Mouse (Mus musculus): Measurements from ENCODE around the gene Rasgrf1.

Rasgrf1 gene

DNA sequence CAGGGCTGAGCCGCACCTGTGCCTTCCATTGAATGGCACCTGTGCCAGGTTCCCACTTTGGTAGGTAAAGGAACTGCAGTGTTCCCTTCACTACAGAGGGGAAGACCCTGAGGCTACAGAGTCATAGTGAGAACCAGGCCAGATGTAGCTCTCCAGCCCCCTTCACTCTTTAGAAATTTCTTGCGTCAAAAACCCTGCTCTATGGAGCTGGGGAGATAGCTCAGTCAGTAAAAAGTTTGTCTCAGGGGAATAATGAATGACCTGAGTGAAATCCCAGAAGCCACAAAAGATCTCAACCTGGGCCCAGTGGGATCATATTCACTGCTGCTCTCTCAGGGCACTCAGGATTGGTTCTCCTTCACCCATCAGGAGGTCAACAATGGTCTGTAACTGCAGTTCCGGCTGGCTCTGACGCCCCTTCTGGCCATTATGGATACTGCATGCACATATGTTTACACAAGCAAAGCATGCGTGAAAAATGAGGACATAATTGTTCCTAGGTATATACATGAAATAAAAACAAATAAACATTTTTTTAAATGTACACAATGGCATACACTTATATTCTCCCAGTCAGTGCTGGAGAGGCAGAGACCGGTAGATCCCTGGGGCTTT is 59.2 kb downstream of the Rasgrf1 start:
- CTCF ChIA-PET: interaction anchor here (0.6 kb wide), 1 partner anchor 59 kb away, joined by 3 read pairs; the partner anchor contains the start of gene Rasgrf1

DNA sequence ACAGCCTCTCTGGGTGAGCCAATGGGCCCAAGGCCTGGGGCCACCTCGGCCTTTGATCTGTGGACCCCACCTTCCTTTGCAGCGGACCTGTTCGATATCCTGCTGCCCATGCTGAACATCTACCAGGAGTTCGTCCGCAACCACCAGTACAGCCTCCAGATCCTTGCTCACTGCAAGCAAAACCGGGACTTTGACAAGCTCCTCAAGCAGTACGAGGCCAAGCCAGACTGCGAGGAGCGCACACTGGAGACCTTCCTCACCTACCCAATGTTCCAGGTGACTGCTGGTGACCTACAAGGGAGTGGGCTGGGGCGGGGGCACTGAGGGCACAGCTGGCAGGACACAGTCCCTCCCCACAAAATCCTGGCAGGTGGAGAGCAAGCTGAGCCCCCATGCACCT is 60.6 kb downstream of the Rasgrf1 start:
- CTCF ChIA-PET: no interaction called here

DNA sequence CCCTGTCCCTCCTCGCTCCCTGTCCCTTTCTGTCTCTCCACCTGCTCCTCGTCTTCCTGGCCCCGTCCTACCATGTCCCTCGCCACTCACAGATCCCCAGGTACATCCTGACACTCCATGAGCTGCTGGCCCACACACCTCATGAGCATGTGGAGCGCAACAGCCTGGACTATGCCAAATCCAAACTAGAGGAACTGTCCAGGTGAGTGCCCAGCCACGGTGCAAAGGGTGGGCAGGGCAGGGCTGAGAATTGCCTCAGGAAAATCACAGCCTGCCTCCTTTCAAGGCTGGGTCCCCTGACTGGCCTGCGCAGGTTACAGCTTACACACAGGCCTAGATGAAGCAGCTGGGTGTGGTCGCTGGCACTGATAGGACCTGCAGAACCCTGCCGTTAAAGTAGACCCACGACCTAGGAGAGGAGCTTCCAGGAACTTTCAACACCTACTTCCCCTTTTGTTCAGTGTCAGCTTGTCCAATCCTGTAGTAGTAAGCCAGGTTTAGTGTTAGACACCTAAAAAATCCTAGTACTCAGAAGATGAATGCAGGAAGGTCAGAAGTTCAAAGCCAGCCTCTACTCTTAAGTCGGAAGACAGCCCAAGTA is 61.3 kb downstream of the Rasgrf1 start:
- CTCF ChIA-PET: no interaction called here

DNA sequence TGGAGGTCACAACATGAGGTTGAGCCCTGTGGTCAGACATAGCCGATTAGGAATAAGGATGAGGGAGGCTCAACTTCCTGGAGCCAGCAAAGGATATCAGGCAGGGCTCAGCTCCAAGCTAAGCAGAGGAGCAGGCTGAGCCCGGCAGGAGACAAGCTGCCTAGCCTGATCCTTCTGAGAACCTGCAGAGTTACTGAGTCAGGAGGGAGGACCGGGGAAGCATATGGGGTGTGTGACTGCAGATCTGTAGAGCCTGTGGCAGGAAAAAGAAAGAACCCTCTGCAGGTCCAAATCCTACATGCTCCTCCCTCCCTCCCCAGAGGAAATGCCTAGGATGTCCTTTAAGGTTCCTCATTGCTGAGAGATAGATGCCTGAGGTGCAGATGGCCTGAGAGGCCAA is 62.6 kb downstream of the Rasgrf1 start:
- CTCF ChIA-PET: no interaction called here

DNA sequence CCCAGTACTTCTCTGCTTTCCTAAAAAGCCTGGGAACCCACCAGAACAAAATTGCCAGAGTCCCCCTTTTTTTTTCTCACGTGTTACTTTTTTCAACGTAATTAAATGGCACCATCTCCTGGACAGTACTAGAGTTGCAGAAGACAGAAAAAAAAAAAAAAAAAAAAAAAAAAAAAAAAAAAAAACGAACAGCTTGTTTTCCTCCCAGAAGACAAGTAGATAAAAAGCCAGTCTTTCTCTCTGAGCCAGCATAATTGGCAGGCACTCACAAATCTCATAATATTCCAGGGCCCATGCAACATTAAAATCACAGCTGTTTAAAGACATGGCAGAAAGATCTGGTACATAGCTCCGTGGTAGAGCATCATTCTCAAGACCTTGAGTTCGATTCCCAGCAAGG is 64.1 kb downstream of the Rasgrf1 start:
- CTCF ChIA-PET: no interaction called here

DNA sequence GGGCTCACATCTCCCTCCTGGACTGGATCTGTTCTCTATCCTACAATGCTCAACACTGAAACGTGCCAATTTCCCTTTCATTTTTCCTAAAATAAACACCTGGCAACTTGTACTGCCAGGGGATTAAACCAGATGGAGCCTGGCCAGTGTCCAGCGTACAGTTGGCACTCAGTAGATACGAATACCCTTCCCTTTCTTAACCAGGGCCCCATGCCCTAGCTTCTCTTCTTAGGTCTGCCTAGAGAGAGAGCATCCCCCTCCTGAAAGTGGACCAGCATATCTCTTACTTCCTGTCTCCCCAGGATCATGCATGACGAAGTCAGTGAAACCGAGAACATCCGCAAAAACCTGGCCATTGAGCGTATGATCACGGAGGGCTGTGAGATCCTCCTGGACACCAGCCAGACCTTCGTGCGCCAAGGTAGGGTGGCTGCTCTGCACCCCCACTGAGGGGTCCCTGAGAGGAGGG is 64.8 kb downstream of the Rasgrf1 start:
- CTCF ChIA-PET: no interaction called here

DNA sequence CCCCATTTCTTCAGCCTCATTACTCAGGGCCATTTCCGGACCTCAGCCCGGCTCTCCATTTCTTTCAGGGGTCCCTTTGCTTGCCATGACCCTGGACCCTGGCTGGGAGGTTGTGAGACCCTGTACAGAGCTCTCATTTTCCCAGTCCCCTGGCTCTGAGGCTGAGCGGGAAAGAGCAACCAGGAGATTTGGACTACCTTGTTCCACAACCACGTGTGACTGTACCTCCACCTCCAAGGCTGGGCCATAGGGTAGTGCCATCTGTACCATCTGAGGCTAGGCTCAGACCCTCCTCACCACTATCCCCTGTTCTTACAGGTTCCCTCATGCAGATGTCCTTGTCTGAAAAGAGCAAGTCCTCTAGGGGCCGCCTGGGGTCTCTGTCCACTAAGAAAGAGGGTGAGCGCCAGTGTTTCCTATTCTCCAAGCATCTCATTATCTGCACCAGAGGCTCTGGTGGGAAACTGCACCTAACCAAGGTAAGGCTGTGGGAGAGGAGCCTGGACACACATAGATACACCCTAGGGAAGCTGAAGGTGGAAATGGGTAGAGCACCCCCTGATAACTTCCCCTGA is 66.7 kb downstream of the Rasgrf1 start:
- CTCF ChIA-PET: interaction anchor here (0.7 kb wide), 1 partner anchor 84 kb away, joined by 5 read pairs; no protein-coding TSS in a partner anchor

DNA sequence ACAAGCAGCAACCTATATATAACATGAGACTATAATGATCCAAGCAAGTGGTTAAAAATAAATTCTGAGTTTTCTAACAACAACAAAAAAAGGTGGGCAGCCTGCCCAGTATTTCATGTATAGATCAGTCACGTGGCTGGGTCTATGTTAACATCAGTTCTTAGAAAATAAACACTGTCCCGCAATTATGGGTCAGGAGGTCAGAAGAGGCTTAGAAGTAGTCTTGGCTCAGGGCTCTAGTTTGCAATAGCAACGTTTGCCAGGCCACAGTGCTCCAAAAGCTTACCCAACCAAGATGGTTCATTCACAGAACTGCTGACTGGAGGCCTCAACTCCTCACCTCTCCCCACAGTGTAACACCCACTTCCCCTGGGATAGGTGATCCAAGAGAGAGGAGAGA is 69.5 kb downstream of the Rasgrf1 start:
- CTCF ChIA-PET: interaction anchor here (0.6 kb wide), 1 partner anchor 161 kb away, joined by 4 read pairs; no protein-coding TSS in a partner anchor

DNA sequence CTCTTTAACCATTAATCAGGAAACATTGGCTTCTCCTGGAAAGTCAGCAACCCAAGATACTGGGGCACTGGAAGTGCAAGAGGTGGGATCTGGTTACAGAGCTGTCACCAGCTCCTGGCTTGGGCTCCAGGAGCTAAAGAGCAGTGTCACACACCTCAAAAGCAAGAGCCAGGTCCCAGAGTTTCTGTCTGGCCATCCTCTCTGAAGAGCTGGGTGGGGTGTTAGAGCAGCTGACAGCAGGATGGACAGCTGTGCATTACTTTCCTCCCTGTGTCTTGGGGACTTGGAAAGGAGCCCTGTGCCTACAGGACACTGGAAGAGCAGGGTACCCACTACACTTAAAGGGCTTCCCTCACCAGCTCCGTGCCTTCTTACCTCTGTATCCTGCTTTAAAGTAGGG is 72.5 kb downstream of the Rasgrf1 start:
- CTCF ChIA-PET: no interaction called here

DNA sequence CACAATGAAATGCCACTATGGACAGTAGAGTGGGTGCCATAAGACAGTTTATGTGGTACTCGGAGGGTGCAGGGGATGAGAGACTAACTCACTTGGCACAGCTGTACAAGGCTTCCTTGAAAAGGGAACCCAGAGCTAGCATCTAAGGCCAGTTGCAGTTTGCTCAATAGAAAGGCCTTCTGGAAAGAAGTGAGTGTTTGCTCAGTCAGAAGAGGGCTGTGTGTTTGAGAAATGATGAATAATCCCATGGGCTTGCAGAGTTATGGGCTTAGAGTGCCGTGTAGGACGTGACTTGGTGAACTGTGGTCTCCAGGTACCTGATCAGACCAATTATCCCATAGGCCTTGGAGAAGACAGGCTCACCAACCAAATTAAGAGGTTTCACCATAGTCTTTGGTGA is 78.3 kb downstream of the Rasgrf1 start:
- CTCF ChIA-PET: interaction anchor here (0.6 kb wide), 1 partner anchor 197 kb away, joined by 3 read pairs; no protein-coding TSS in a partner anchor

DNA sequence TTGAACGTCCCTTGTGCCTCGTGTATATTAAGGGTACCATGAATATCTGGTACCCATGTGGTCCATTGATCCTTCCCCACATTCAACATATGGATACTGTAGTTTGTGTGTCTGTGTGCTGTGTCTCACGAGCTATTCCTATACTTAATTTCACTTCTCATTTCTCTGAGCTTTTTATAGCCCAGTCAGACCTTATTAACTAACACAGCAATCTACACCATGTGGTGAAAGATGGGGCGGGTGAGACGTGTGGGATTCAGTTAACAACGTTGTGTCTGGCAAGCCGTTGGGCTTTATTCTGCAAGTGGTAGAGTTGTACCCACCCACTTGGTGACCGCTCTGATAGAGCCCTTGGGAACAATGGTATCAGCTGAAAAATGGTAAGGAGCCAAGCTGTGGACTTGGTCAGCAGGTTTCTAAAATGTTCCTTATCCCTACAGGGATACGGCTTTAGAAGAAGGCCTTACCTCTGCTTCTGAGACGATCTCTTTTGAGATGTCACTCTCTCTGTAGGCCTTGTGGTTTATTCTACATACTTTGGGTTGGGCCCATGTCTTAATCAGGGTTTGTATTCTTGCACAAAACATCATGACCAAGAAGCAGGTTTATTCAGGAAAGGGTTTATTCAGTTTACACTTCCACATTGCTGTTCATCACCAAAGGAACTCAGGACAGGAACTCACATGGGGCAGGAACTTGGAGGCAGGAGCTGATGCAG is 79.3 kb downstream of the Rasgrf1 start:
- CTCF ChIA-PET: interaction anchor here (0.6 kb wide), 1 partner anchor 198 kb away, joined by 3 read pairs; no protein-coding TSS in a partner anchor

DNA sequence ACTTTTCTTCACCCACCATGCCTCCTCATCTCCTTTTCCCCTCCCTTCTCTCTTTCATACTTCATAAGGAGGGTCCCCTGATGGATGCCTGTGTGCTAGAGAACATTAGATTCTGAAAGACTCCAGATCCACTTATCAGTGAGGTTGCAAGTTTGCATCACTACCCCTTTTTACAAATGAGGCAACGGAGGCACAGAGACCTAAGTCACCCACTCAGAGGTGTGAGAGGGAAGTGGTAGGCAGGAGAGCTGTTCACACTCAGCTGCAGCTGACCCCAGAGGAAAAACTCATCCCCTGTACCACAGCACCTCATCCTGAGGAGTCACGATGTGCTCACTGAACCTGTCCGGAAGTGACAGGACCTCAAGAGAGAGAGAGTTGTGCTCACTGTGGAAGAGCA is 96.7 kb downstream of the Rasgrf1 start:
- CTCF ChIA-PET: no interaction called here

DNA sequence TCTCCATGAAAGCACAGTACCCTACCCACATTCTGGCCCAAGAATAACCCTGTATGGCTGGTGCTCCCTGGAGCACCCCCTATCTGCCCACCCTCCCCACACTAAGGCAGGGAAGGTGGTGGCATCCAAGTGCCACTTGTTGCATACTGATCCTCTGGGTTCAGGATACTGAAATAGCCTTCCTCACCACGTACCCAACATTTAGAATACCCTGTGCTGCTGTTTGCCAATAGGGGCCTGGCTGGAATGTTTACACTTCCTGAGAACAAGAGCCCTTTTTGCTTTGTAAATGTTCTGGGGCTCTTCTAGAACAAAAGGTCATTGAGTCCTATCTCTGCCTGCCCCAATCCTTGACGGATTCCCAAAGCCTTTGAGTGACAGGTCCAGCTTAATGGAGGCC is 97.4 kb downstream of the Rasgrf1 start:
- CTCF ChIA-PET: no interaction called here

DNA sequence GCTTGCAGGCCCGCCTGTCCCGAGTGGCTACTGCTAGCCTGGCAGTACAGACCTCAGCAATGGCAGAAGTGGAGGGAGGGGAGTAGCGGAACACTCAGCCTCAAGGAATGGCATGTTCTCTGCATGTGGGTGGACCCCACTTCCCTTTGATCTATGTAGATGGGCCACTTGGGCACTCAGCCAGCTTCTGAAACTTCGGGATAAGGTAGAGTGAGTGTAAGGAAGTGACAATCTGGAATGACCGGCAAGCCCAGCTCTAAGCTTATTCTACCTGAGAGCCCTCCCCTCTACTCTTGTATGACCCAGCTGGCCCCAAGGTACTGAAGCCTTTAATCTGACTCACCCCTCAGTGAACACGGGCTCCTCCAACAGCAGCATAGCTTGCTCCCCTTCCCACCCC is 98.4 kb downstream of the Rasgrf1 start:
- CTCF ChIA-PET: no interaction called here

DNA sequence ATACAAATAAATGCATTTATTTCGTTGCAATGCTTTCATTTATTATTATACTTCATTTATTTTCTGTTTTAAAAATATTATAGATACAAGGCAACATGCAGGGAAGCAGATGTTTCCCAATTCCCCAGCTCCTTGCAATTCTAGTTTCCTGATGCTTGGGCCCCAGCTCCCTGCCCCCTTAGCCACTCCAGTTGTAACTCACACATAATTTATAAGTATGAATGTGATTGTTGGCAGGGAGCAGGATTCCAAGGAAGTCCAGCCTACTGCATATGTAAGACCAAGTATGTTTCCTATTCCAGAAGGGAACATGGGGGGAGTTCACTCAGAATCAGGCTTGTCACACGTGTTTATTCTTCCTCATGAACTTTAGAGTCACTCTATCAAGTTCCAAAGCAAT is 102.1 kb downstream of the Rasgrf1 start:
- CTCF ChIA-PET: no interaction called here

DNA sequence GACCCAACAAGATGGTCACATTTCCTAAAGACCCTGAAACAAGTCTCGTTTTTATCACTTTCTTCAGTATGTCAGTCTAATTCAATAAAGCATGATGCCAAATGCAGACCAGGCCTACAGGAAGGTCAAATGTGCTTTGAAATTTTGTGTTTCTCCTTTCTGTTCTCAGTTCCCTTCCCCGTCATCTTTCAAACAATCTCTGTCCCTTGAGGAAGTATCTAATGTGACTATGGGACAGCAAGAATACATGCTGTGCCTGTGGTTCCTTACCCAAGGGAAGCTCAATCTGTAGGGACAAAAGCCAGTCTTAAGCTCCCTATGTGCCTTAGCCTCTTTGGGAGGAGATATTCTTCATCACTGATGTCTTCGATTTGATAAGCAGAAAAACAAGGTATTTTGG is 104.9 kb downstream of the Rasgrf1 start:
- CTCF ChIA-PET: no interaction called here

DNA sequence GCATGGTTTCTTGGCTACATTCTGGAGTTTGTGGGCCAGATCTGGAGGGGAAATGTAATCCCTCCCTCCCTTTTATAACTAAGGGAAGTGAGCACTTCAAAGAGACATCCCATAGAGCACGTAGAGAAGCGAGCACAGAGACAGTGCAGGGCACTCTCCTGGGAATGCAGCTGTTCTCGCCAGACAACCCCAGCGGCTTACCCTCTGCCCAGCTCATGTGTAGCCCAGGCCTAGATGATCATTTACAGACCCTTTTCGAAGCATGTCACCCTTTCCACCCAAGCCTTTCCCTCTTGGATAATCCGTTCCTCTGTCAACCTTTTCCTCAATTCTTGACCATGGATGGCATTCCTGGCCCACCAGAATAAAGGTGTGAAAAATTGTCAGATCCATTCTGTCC is 106.5 kb downstream of the Rasgrf1 start:
- CTCF ChIA-PET: no interaction called here

DNA sequence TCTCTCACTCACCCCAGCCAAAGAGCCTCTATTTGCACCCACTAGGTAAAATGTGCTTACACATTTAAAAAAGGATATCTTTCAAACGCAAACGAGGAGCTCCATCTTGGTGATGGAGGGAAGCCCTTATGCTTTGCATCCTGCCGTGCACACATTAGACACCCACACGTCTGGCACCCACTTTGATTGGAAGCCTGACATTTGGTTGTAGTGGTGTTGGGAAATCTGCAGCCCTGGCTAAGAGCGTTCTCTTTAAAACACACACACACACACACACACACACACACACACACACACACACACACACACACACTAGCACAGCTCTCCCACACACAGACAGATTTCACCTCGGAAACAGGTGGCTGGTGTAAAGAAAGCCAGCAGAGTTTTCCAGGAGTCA is 111.2 kb downstream of the Rasgrf1 start:
- CTCF ChIA-PET: interaction anchor here (0.7 kb wide), 1 partner anchor 93 kb away, joined by 4 read pairs; no protein-coding TSS in a partner anchor

DNA sequence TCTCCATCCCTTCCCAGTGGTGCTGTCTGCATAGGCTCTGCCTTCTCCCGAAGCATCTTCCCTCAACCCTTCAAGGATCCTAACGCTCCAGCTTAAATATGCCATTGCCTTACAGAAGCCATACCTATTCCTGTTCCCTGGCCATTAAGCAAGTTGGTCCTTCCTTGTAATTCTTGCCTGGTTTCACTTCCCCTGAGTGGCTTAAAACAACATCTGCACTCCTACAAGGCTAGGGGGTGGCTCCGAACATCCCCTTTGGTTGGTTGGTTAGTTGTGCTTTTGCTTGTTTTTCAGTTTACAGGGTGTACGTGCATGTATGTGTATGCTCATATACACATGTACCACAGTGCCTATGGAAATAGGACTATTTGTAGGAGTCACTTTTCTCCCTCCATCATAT is 111.7 kb downstream of the Rasgrf1 start:
- CTCF ChIA-PET: no interaction called here

DNA sequence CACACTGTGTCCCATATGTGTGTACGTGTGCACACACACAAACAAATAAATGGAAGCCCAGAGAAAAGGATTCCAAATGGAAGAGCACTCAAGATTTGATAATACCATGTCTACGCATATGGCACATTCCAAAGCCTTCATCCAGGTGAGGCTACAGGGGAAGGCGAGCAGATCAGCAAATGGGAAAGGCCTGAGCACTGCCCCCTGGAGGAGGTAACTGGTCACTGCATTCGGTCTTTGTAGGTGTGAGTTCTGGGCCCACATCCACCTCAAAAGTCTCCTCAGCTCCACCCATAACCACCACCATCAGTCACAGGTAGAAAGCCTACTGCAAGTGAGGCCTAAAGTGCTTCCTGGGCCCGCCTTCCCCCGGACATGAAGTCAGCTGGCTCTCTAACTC is 118.0 kb downstream of the Rasgrf1 start:
- CTCF ChIA-PET: no interaction called here

DNA sequence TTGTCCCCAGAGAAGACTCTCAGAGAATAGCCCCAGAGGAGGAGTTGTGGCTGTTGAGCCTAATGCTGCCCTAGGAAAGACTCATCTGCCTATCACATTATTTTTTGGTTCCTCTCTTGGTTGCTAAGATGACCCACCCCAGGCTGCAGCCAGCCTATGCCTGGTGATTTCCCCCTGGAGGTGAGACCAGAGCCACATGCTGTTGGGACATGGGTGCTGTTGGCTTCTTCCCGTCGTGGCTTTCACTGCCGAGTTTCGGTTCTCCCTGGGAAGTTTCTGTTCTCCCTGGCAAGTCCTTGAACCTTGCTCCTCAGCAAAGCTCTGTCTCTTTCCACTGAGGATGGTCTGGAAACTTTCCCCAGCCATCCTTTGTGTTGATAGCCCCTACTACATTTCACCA is 124.2 kb downstream of the Rasgrf1 start:
- CTCF ChIA-PET: no interaction called here

DNA sequence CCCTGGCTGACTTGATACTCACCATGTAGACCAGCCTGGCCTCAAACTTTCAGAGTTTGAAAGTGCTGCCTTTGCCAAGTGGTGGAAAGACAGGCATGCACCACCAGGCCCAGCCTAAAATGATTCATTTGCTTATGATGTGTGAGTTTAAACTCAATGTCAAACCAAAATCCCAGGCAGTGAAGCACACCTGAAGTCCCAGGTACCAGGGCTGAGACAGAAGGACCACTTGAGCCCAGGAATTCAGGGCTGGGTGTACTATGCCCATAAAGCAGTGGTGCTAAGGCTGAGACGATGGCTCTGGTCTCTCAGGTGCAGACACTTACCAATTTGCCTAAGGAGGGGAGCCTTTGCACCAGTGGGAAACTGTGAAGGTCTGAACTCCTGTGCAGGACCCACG is 125.5 kb downstream of the Rasgrf1 start:
- CTCF ChIA-PET: no interaction called here

DNA sequence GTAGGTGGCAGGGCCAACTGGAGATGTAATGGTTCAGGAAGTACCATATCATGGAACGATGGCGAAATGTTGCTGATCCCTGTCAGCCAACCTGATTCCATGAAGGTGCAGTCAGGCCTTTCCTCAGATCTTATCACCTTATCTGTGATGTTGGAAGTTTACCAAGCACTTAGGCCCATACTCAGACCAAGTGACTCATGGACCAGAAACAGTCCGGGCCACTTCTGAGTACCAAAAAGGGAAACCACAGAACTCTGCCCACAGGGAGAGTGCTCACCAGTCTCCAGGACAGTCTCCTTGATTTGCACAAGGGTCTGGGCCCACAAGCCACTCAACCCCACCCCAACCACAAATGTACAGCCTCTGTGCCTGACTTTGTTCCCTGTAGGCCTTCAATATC is 126.1 kb downstream of the Rasgrf1 start:
- CTCF ChIA-PET: no interaction called here

Measured in spleen, embryonic (tissue).